Mouse (Mus musculus) adrenal gland, postnatal 36 days (tissue): Measurements from ENCODE around the gene Nr1h3. TPM values are rescaled to one million over a fixed set of nuclear protein-coding genes. Genes with fewer than 3 reads are reported as not detected.

Source experiments
- DNase-seq, 2 experiments: peaks; one replicate each; pipeline ENCODE4 v3.0.0; 2021; ENCODE audit warnings: mixed read lengths in 1 of 2
- total RNA-seq, 2 experiments: library from RNA; stranded (reverse); gene quantifications; 2 replicates each; pipeline ENCODE4 v1.2.3; 2021

Nr1h3 gene
- total RNA-seq, 2 experiments from 2014 or later, result 26.2 to 34.3 TPM

DNA sequence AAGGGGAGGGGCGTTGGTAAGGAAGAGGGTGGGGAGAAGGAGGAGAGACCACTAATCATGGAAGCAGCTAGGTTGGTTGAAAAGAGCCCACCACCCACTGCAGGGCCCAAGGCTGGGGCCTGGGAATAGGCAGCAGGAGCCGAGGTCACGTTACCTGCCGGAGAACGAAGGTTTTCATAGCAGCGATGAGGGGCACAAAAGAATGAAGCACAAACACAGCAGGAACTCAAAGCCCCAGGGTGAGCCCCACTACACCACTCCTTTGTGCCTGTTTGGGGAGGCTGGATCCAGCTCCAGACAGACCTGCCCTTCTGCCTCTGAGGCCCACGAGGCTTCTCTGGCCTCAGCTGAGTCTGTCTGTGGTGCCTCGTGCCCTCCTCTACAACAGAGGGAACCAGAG is 62.9 kb downstream of the Nr1h3 start:
- no peak for DNase-seq

- DNase-seq, result no peak
Observed at GRCm38 (mm10) chr2:91139311-91139710, 63.3 kb downstream of the Nr1h3 start.

GRCm38 (mm10) chr2:91137481-91137880 is 65.2 kb downstream of the Nr1h3 start:
- no peak for DNase-seq

GRCm38 (mm10) chr2:91136513-91137412 is 65.9 kb downstream of the Nr1h3 start:
- DNase-seq, result no peak

Other genes with a start within 250 kb of the Nr1h3 start
- 1 to 10 TPM; 1.5 to 2.3 TPM for gene Rapsn, start 167.2 kb downstream of the Nr1h3 start, total RNA-seq
- 100 to 1,000 TPM; 193 to 228 TPM for gene Psmc3, start 148.8 kb downstream of the Nr1h3 start, total RNA-seq
- 10 to 100 TPM; 24.2 to 31.9 TPM for gene Slc39a13, start 132.4 kb downstream of the Nr1h3 start, total RNA-seq
- gene Spi1, start 120.4 kb downstream of the Nr1h3 start, total RNA-seq, result 1 to 10 TPM; 3.0 to 7.6 TPM
- not detected for gene Mybpc3, start 84.7 kb downstream of the Nr1h3 start, total RNA-seq
- gene Madd, start 19.0 kb downstream of the Nr1h3 start, total RNA-seq, result 10 to 100 TPM; 18.4 to 26.1 TPM
- 10 to 100 TPM; 47.8 to 47.9 TPM for gene Acp2, start 51 bp upstream of the Nr1h3 start, total RNA-seq
- gene Ddb2, start 34.1 kb upstream of the Nr1h3 start, total RNA-seq, result 10 to 100 TPM in 1 of 2 experiments, 1 to 10 TPM in 1; 8.8 to 10.5 TPM
- gene Pacsin3, start 53.1 kb upstream of the Nr1h3 start, total RNA-seq, result 100 to 1,000 TPM in 1 of 2 experiments, 10 to 100 TPM in 1; 52.8 to 124 TPM
- 10 to 100 TPM; 88.2 to 94.6 TPM for gene Arfgap2, start 62.1 kb upstream of the Nr1h3 start, total RNA-seq
- gene 1110051M20Rik, start 241.9 kb upstream of the Nr1h3 start, total RNA-seq, result 10 to 100 TPM; 19.3 TPM